Mouse (Mus musculus) lung, adult 2 months (tissue): ENCODE measurements around the gene Usp28.

Experiments used
- CTCF ChIP-seq: fragments of 200-500 bp; IDR thresholded peaks from 2 replicates; pipeline ENCODE4 v1.5.1; 2011; ENCODE audit warnings: mild to moderate bottlenecking, low read length, control low read depth; ENCODE audit not compliant: insufficient read depth
- POLR2A ChIP-seq: fragments of 200-500 bp; IDR thresholded peaks from 2 replicates; pipeline ENCODE4 v1.6.1; 2011; ENCODE audit warnings: low read depth, mild to moderate bottlenecking, control low read depth, low read length, borderline replicate concordance; ENCODE audit errors: extremely low read depth

- TF ChIP-seq POLR2A (no peak), CTCF (no peak)
Measured at GRCm38 (mm10) chr9:48994779-48995178, 9.6 kb downstream of the Usp28 start.
